Mouse (Mus musculus) forebrain, embryonic 13.5 days (tissue): ENCODE results near the gene Hoxc13. TPM values are rescaled to one million over a fixed set of nuclear protein-coding genes. Genes with fewer than 3 reads are reported as not detected.

Source experiments
- ATAC-seq: fragments of 200-750 bp; cut with Nextera tagmentation; 2 replicates; pipeline ENCODE4 v1.8.0; 2017
- H3K27ac ChIP-seq: fragments of 300-500 bp; sonication (generic); 2 replicates; pipeline ENCODE4 v1.5.1; 2015; ENCODE audit warnings: inconsistent platforms, mild to moderate bottlenecking, moderate library complexity
- H3K27me3 ChIP-seq: fragments of 300-500 bp; sonication (generic); 2 replicates; pipeline ENCODE4 v1.6.1; 2015; ENCODE audit warnings: mild to moderate bottlenecking, inconsistent platforms
- H3K36me3 ChIP-seq: fragments of 300-500 bp; sonication (generic); 2 replicates; pipeline ENCODE4 v1.6.1; 2015; ENCODE audit warnings: mild to moderate bottlenecking, inconsistent platforms; ENCODE audit not compliant: poor library complexity, severe bottlenecking
- H3K4me1 ChIP-seq: fragments of 300-500 bp; sonication (generic); 2 replicates; pipeline ENCODE4 v1.6.1; 2015; ENCODE audit warnings: inconsistent platforms
- H3K4me2 ChIP-seq: fragments of 300-500 bp; sonication (generic); 2 replicates; pipeline ENCODE4 v1.6.1; 2015; ENCODE audit warnings: inconsistent platforms, mild to moderate bottlenecking, moderate library complexity
- H3K4me3 ChIP-seq: fragments of 300-500 bp; sonication (generic); 2 replicates; pipeline ENCODE4 v1.5.1; 2015; ENCODE audit warnings: mild to moderate bottlenecking, inconsistent platforms
- H3K9ac ChIP-seq: fragments of 300-500 bp; sonication (generic); 2 replicates; pipeline ENCODE4 v1.6.1; 2015; ENCODE audit warnings: mild to moderate bottlenecking, inconsistent platforms
- H3K9me3 ChIP-seq: fragments of 300-500 bp; sonication (generic); replicated peaks from 2 replicates; pipeline ENCODE4 v1.6.1; 2016; ENCODE audit warnings: inconsistent platforms
- WGBS: fragments of 180-500 bp; shearing (Covaris S2); methylation state at CpG from one replicate; pipeline ENCODE4 v1.1.7; 2015; 5-methylcytosine and 5-hydroxymethylcytosine counted together
- polyA plus RNA-seq: library from polyadenylated mRNA; unstranded; fragments of >200 nt; fragmentation: Nextera tagmentation; extraction: Ambion mirVana; gene quantifications from 2 replicates; pipeline ENCODE4 v1.2.1, GENCODE M21; 2015

The Hoxc13 gene
- polyA plus RNA-seq, 1 experiment from 2014 or later = not detected

DNA sequence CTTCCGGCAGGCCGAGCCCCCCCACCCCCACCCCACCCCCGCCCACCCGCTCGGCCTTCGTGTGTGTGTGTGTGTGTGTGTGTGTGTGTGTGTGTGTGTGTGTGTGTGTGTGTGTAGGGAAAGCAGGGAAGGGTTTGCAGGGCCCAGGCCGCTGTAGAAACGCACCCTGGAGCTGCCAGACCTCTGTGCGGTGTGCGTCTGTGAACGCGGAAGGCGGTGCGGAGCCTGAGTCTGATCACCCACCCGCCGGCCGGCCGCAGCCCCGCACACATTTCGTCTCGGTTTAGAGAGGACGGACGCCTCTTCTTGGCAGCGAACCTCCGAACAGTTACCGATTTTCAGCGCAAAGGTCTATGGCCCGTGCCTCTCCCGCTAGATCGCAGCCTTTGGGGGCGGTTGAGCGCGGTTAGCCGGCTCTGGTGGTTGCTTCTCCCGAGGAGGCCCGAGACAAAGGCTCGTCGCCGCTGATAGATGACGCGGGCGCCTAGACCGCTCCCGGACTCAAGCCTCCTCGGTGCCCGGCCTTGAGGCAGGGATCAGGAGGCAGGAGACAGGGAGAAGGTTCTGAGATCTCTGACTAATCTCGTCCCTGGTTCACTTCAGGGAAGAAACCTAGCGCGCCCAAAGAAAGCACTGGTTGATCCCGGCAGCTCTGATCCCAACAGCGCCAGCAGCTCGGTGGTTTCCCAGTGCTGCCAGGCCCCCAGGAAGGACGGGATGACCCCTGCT lies 22.0 kb downstream of the Hoxc13 start:
- H3K27me3 ChIP-seq = peaks cover 100% of the 10 kb centered on the region
- no peak overlapping the region for H3K9ac ChIP-seq
- H3K4me3 ChIP-seq = no peak overlapping the region; the same call in 1 of the 2 replicates
- no peaks in the 10 kb centered on the region for H3K36me3 ChIP-seq
- no peak for ATAC-seq
- peaks cover 9% of the 10 kb centered on the region; the same call in 1 of the 2 replicates for H3K4me1 ChIP-seq
- peak overlapping the region; percentile 34 for H3K4me2 ChIP-seq
- WGBS = under 1% methylated on average over 51 of the region's 53 CpGs
- no peaks in the 10 kb centered on the region for H3K9me3 ChIP-seq
- H3K27ac ChIP-seq = no peak overlapping the region

DNA sequence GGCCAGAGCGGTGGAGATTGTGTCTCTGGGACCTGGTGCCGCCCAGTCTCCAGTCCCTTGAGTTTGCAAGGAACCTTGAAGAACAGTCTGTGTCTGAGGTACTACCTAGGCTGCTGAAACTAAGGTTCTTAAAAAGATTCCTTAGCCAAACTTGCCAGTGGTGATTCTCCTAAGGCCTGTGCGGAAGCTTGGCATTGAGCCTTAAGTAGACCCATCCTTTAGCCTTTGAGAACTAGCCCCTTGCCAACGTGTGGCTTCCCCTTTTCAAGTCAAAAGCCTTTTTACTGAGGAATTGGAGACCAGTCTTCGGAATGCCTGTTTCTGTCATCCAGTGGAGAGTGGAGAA lies 22.5 kb downstream of the Hoxc13 start:
- H3K9ac ChIP-seq = no peak overlapping the region
- no peak overlapping the region for H3K4me3 ChIP-seq
- peaks cover 9% of the 10 kb centered on the region; the same call in 1 of the 2 replicates for H3K4me1 ChIP-seq
- no peak overlapping the region for H3K27ac ChIP-seq
- no peaks in the 10 kb centered on the region for H3K36me3 ChIP-seq
- peaks cover 100% of the 10 kb centered on the region for H3K27me3 ChIP-seq
- peak overlapping the region; percentile 34; the same call in 1 of the 2 replicates for H3K4me2 ChIP-seq
- no peak for ATAC-seq
- 3% methylated on average over 5 of the region's 5 CpGs for WGBS
- no peaks in the 10 kb centered on the region for H3K9me3 ChIP-seq

DNA sequence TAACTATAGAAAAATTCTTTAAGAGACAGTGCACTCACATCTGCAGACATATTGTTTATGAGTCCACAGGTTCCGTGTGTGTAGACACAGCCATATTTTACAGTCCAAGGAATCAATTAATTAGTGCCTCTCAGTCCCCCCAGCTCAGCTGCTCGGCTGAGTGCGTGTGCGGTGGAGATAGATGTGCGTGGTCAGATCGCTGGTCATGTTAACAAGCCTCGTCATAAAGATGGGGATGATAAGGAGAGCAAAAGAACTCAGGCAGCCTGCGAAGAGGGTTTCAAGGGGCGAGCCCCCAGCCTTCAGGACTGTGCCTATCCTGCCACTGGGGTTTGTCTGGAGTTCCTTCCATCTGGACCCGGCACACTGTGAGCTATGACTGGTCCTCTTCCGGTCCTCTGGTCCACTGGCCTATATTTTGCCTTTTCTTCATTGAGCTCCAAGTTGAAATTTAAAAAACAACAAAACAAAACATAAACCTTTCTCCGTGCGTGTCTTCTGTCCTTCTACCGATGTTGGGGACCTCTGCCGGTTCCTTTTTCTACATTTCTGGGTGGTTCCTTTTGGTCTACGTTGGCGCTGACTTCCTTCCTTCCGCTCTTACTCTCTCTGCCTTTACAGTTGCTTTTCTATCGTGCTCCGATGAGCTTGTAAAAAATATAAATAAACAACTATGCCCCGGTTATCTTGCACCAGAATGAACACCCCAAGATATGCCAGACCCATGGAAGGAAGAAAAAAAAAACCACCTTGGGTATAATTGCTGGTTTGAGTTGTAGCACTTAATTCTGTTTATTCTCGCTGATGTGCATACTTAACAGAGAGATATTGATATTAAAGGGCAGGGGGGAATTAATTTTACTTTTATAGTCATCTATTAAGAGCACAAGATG lies 24.5 kb downstream of the Hoxc13 start:
- no peaks in the 10 kb centered on the region for H3K36me3 ChIP-seq
- peaks cover 4% of the 10 kb centered on the region; the same call in 1 of the 2 replicates for H3K4me1 ChIP-seq
- no peak overlapping the region for H3K9ac ChIP-seq
- no peak overlapping the region for H3K27ac ChIP-seq
- no peak for ATAC-seq
- no peak overlapping the region for H3K4me3 ChIP-seq
- peaks cover 100% of the 10 kb centered on the region for H3K27me3 ChIP-seq
- H3K9me3 ChIP-seq = no peaks in the 10 kb centered on the region
- no peak overlapping the region for H3K4me2 ChIP-seq
- 8% methylated on average over 22 of the region's 22 CpGs for WGBS

DNA sequence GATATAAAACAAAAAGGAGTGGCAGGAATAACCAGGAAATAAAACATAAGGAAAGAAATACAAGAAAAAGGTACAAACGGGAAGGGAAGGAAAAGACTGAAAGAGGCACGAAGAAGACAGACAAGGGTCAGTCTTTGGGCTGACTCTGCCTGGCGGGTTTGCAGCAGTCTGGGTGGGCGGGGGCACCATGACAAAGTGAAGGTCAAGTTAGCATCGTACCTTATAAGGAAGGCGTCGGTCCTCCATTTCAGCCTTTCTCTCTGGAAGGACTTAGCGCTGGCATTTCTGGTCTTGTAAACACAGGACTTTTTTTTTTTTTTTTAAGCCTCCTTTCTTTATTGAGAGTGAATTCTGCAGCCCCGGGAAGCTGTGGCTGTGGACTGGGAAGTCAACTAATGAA lies 26.4 kb downstream of the Hoxc13 start:
- H3K36me3 ChIP-seq = no peaks in the 10 kb centered on the region
- no peak for ATAC-seq
- H3K9me3 ChIP-seq = no peaks in the 10 kb centered on the region
- H3K27ac ChIP-seq = no peak overlapping the region
- peaks cover 4% of the 10 kb centered on the region; the same call in 1 of the 2 replicates for H3K4me1 ChIP-seq
- H3K9ac ChIP-seq = no peak overlapping the region
- no peak overlapping the region for H3K4me2 ChIP-seq
- WGBS = 4% methylated on average over 9 of the region's 9 CpGs
- no peak overlapping the region for H3K4me3 ChIP-seq
- peaks cover 100% of the 10 kb centered on the region for H3K27me3 ChIP-seq

DNA sequence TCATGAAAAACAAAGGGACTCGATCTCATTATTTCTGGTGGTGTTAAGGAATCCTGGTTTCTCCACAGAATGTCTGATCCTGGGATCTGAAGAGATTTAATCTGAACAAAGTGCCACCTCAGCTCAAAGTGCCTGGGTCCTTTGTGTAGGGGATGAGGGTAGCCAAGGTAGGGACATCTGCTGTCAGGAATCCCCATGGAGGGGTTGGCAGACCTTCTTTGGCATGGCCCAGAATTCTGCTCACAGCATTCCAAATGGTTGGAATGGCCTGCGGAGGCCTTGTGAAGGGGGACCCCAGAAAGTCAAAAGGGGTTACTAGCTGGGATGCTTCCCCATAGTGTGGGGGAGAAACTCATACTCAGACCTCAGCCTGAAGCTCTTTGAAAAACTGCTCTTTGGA lies 27.9 kb downstream of the Hoxc13 start:
- WGBS = 10% methylated on average over 2 of the region's 2 CpGs
- Histone ChIP-seq H3K9me3 (no peaks in the 10 kb centered on the region), H3K36me3 (no peaks in the 10 kb centered on the region), H3K4me3 (no peak overlapping the region), H3K4me1 (no peaks in the 10 kb centered on the region), H3K27ac (no peak overlapping the region), H3K27me3 (peaks cover 100% of the 10 kb centered on the region), H3K4me2 (no peak overlapping the region), H3K9ac (no peak overlapping the region)
- no peak for ATAC-seq

DNA sequence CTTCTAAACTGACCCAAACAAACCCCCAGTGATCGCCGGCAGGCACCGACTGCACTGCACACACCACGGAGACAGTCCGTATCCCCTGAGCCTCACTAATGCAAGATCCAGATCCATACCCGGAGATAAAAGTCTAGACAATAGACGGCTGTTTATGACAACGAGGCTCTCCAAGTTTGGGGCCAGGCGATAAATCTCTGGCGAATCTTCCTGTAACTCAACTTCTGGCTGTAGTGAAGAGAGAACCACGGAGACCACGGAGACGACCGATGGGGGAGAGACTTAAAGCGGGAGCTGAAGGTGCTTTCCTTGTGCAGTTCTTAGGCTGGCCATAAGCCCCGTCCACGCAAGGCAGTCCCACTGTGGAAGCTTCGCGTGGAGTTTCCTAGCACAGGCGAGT lies 28.8 kb downstream of the Hoxc13 start:
- ATAC-seq = no peak
- WGBS = 2% methylated on average over 20 of the region's 20 CpGs

DNA sequence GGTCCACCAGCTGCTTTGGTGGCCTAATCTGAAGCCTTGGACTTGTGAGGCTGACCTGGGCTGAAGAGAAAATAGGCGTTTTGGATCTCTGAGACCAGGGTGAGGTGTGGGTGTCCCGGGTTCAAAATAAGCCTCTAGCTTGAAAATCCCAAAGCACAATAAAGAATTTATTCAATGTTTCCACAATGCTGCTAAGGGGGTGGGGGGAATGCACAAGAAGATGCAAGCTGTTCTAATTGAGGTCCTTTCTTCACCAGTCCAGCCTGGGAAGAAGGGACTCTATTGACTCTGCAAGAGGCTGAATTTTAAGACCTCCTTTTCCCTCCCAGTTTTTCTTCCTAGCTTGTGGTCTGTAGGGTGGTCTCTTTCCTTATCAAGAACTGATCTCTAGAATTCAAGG lies 30.0 kb downstream of the Hoxc13 start:
- no peaks in the 10 kb centered on the region for H3K9me3 ChIP-seq
- H3K36me3 ChIP-seq = no peaks in the 10 kb centered on the region
- no peak overlapping the region for H3K9ac ChIP-seq
- no peaks in the 10 kb centered on the region for H3K4me1 ChIP-seq
- no peak overlapping the region for H3K4me3 ChIP-seq
- H3K4me2 ChIP-seq = no peak overlapping the region
- no peak for ATAC-seq
- peaks cover 100% of the 10 kb centered on the region for H3K27me3 ChIP-seq
- H3K27ac ChIP-seq = no peak overlapping the region
- WGBS = 11% methylated on average over 2 of the region's 2 CpGs

More for the DNA sequence above, 28.8 kb downstream of the Hoxc13 start:
- peaks cover 100% of the 10 kb centered on the region for H3K27me3 ChIP-seq
- H3K4me3 ChIP-seq = no peak overlapping the region
- H3K27ac ChIP-seq = no peak overlapping the region
- no peak overlapping the region for H3K9ac ChIP-seq
- no peaks in the 10 kb centered on the region for H3K4me1 ChIP-seq
- no peaks in the 10 kb centered on the region for H3K36me3 ChIP-seq
- H3K4me2 ChIP-seq = no peak overlapping the region
- no peaks in the 10 kb centered on the region for H3K9me3 ChIP-seq

DNA sequence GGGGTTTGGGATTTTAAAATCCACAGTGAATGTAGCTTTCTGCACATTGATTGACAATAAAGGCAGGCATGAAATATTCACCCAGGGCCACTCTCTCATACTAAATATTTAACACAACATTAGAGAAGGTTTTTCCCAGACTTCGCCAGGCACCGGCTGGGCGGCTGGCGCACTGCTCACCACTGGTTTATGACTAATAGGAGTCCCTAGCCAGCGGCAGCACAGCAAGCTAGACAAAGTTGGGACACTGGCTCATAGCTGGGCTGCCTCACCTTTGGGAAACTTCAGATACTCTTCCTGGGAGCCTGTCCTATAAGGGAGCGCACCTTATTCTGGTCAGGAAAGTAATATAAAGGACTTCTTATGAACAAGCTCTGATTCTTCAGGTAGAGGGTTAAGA lies 32.7 kb downstream of the Hoxc13 start:
- H3K4me2 ChIP-seq = no peak overlapping the region
- no peak for ATAC-seq
- H3K9ac ChIP-seq = no peak overlapping the region
- H3K27ac ChIP-seq = no peak overlapping the region
- 2% methylated on average over 6 of the region's 6 CpGs for WGBS
- H3K4me1 ChIP-seq = no peaks in the 10 kb centered on the region
- H3K9me3 ChIP-seq = no peaks in the 10 kb centered on the region
- H3K27me3 ChIP-seq = peaks cover 100% of the 10 kb centered on the region
- H3K4me3 ChIP-seq = no peak overlapping the region
- no peaks in the 10 kb centered on the region for H3K36me3 ChIP-seq

DNA sequence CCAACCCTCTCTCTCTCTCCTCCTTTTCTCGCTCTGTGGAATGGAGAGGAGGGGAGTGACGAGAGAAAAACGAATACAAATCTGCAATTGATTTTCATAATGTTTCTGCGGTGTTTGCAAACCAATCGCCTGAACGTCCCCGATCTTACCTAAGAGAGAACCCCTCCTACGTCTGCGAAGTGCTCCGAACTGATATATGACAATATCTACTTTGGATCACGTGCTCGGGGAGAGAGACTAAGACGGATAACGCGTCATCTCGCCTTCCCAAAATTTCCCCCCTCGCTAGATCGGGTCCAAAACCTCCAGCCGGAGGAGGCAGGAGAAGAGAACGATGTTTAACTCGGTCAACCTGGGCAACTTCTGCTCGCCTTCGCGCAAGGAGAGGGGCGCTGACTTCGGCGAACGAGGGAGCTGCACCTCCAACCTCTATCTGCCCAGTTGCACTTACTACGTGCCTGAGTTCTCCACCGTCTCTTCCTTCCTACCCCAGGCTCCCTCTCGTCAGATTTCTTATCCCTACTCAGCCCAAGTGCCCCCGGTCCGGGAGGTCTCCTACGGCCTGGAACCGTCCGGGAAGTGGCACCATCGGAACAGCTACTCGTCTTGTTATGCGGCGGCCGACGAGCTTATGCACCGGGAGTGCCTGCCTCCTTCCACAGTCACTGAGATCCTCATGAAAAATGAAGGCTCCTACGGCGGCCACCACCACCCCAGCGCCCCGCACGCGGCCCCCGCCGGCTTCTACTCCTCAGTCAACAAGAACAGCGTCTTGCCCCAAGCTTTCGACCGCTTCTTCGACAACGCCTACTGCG lies 33.5 kb downstream of the Hoxc13 start, which contains the start of gene Hoxc11:
Gene Hoxc11 (plus strand): TSS at position 236 of the 815 bp plus-strand sequence.
- no peak for ATAC-seq
- no peaks in the 10 kb centered on the region for H3K36me3 ChIP-seq
- WGBS = under 1% methylated on average over 56 of the region's 57 CpGs
- H3K4me3 ChIP-seq = no peak within 1 kb of the TSS
- H3K27ac ChIP-seq = no peak within 1 kb of the TSS
- no peak within 1 kb of the TSS for H3K4me2 ChIP-seq
- H3K27me3 ChIP-seq = peaks cover 99% of the 10 kb centered on the region
- H3K9me3 ChIP-seq = no peaks in the 10 kb centered on the region
- H3K9ac ChIP-seq = no peak within 1 kb of the TSS
- no peaks in the 10 kb centered on the region for H3K4me1 ChIP-seq

DNA sequence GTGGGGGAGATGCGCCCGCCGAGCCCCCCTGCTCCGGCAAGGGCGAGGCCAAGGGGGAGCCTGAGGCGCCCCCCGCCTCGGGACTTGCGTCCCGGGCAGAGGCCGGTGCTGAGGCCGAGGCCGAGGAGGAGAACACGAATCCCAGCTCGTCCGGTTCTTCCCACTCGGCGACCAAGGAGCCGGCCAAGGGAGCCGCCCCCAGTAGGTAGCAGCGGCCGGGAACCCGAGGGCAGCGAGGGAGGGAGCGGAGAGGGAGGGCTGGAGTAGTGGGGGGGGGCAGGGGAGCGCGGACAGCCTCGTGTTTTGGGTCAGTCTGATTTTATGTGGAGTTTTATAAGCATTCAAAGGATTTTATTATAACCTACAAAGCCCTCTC lies 34.1 kb downstream of the Hoxc13 start:
- Histone ChIP-seq H3K9ac (no peak overlapping the region), H3K4me3 (no peak overlapping the region), H3K27ac (no peak overlapping the region), H3K36me3 (no peaks in the 10 kb centered on the region), H3K9me3 (no peaks in the 10 kb centered on the region), H3K27me3 (peaks cover 99% of the 10 kb centered on the region), H3K4me1 (no peaks in the 10 kb centered on the region), H3K4me2 (no peak overlapping the region)
- WGBS = under 1% methylated on average over 28 of the region's 28 CpGs
- no peak for ATAC-seq

DNA sequence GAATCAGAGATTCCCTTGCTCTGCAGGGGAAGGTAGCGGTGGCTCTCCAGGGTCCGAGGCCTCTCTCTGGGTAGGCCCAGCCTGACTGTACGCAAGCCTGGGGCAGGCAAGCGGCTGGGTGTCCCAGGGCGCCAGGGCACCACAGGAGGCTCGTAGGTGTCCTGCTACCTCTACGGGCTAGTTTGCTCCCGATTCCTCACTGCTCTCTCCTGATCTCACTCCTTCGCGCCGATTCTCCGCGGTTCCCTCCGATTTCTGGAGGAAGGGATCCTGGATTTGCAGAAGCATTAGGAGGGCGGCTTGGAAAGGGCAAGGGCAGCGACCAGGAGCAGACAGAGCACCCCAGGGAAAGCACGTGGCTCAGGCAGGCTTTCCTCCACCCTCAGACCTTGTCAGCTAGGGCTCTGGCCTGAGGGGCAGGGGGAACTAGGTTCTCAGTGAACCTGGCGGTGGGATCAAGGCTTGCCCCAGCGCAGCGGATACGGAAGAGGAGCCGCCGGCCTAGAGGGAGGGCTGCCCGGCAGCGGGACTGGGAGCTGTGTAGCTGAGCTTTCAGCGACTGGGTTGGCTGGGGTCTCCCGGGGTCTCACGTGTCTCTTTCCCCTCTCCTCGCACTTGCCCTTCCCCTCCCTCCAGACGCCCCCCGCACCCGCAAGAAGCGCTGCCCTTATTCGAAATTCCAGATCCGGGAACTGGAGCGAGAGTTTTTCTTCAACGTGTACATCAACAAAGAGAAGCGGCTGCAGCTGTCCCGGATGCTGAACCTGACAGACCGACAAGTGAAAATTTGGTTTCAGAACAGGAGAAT lies 35.1 kb downstream of the Hoxc13 start:
- peaks cover 99% of the 10 kb centered on the region for H3K27me3 ChIP-seq
- WGBS = 1% methylated on average over 40 of the region's 40 CpGs
- H3K9ac ChIP-seq = no peak overlapping the region
- ATAC-seq = no peak
- H3K4me3 ChIP-seq = no peak overlapping the region
- no peak overlapping the region for H3K4me2 ChIP-seq
- H3K4me1 ChIP-seq = no peaks in the 10 kb centered on the region
- H3K36me3 ChIP-seq = no peaks in the 10 kb centered on the region
- no peaks in the 10 kb centered on the region for H3K9me3 ChIP-seq
- no peak overlapping the region for H3K27ac ChIP-seq
